Mouse (Mus musculus): ENCODE results near the gene Man1a. TPM values are rescaled to one million over a fixed set of nuclear protein-coding genes. Genes with fewer than 3 reads are reported as not detected.

The Man1a gene
- polyA plus RNA-seq, 1 experiment from 2014 or later = 6.0 TPM

GRCm38 (mm10) chr10:54060587-54060986 is 15.8 kb downstream of the Man1a start:
- no peaks in the 10 kb centered on the region for H3K9me3 ChIP-seq
- no peaks in the 10 kb centered on the region for H3K27me3 ChIP-seq
- H3K4me2 ChIP-seq (replicated peaks) = no peak overlapping the region
- H3K27ac ChIP-seq = no peak overlapping the region
- no peak for ATAC-seq (ENCODE audit: low FRiP score, low read depth)
- WGBS = 64% methylated on average over 7 of the region's 7 CpGs
- no peak overlapping the region for H3K9ac ChIP-seq
- H3K4me3 ChIP-seq = no peak overlapping the region
- peaks cover 4% of the 10 kb centered on the region for H3K36me3 ChIP-seq
- H3K4me1 ChIP-seq = peaks cover 22% of the 10 kb centered on the region; the same call in 1 of the 2 replicates

DNA sequence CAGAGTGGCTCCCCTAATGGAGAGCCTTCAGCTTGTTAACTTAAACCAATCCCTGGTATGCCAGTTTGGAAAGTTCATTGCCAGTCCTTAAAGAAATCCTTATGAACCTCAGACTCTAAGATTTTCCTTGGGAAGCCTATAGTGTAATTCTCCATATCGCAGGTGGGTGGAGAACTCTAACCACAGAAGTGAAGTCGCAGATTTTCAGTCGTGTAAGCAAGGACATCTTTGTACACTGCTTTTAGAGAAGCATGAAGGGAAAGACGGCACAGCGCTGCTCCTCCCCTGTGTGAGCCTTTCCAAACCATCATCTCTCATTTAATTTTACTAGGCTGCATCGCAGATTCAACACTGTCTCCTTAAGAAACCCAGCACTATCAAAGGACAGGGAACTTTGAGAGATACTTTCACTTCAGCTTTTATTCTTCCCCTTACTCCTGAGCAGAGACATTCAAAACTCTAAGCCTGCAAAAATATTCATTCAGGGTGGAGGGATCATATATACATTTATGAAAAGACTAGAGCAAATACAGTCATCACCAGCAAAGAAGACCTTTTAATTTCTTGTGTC is 16.6 kb downstream of the Man1a start:
- ATAC-seq (ENCODE audit: low FRiP score, low read depth) = no peak
- Histone ChIP-seq H3K9ac (no peak overlapping the region), H3K9me3 (no peaks in the 10 kb centered on the region), H3K4me2 (replicated peaks) (no peak overlapping the region), H3K4me1 (peaks cover 22% of the 10 kb centered on the region; the same call in 1 of the 2 replicates), H3K27ac (no peak overlapping the region; the same call in 1 of the 2 replicates), H3K4me3 (no peak overlapping the region), H3K36me3 (peaks cover 4% of the 10 kb centered on the region), H3K27me3 (no peaks in the 10 kb centered on the region)
- 45% methylated on average over 6 of the region's 6 CpGs for WGBS

- Histone ChIP-seq H3K27me3 (no peaks in the 10 kb centered on the region), H3K9ac (0 out of 2 replicates have a peak overlapping the region, but pooled peaks have one; percentile 8), H3K4me1 (peaks cover 22% of the 10 kb centered on the region; the same call in 1 of the 2 replicates), H3K4me3 (no peak overlapping the region), H3K27ac (no peak overlapping the region), H3K9me3 (no peaks in the 10 kb centered on the region), H3K4me2 (replicated peaks) (no peak overlapping the region), H3K36me3 (peaks cover 4% of the 10 kb centered on the region)
- no peak for ATAC-seq (ENCODE audit: low FRiP score, low read depth)
- WGBS = 8% methylated on average over 3 of the region's 3 CpGs
Measured at GRCm38 (mm10) chr10:54059092-54059496, 17.3 kb downstream of the Man1a start.

DNA sequence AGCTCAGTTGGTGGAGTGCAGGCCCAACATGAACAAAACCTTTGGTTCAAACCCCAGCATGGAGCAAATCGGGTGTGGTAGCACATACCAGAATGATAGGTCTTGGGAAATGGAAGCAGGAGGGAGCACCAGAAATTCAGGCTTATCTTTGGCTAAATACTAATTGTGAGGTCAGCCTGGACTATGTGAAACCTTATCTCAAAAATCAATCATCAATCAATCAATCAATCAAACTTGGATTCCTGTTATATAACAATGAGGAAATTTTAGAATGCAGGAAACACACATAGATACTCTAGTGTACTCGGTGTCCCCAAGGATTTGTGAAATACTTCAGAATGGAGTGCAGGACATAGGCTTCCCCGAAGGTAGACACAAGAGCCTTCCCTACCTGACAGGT is 17.8 kb downstream of the Man1a start:
- H3K9ac ChIP-seq = no peak overlapping the region
- no peaks in the 10 kb centered on the region for H3K27me3 ChIP-seq
- no peak overlapping the region for H3K4me3 ChIP-seq
- H3K4me2 ChIP-seq (replicated peaks) = no peak overlapping the region
- no peak for ATAC-seq (ENCODE audit: low FRiP score, low read depth)
- no peak overlapping the region for H3K27ac ChIP-seq
- WGBS = 59% methylated on average over 3 of the region's 3 CpGs
- peaks cover 4% of the 10 kb centered on the region for H3K36me3 ChIP-seq
- H3K4me1 ChIP-seq = peaks cover 19% of the 10 kb centered on the region; the same call in 1 of the 2 replicates
- no peaks in the 10 kb centered on the region for H3K9me3 ChIP-seq

DNA sequence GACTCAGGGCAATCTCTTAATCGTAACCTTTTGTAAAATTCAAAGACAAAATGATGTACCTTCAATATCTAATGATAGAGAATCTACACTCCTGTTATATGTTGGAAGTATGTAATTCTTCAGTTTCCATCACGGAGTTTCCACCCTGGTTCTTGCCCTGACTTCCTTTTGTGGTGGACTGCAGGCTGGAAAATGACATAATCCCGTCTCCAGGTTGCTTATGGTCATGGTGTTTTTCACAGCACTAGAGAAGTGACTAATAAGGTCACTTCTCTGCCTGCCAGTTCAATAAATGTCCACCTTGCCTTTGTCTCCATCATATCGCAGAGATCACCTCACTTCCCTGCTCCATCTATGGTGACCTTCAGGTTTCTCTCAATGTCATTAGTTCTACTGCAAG is 22.2 kb downstream of the Man1a start:
- no peaks in the 10 kb centered on the region for H3K36me3 ChIP-seq
- ATAC-seq (ENCODE audit: low FRiP score, low read depth) = no peak
- H3K4me3 ChIP-seq = no peak overlapping the region
- H3K27ac ChIP-seq = no peak overlapping the region
- 0 out of 2 replicates have a peak, but pooled peaks cover 3% of the 10 kb centered on the region for H3K4me1 ChIP-seq
- 87% methylated on average over 4 of the region's 4 CpGs for WGBS
- no peak overlapping the region for H3K4me2 ChIP-seq (replicated peaks)
- no peaks in the 10 kb centered on the region for H3K27me3 ChIP-seq
- H3K9ac ChIP-seq = no peak overlapping the region
- no peaks in the 10 kb centered on the region for H3K9me3 ChIP-seq

DNA sequence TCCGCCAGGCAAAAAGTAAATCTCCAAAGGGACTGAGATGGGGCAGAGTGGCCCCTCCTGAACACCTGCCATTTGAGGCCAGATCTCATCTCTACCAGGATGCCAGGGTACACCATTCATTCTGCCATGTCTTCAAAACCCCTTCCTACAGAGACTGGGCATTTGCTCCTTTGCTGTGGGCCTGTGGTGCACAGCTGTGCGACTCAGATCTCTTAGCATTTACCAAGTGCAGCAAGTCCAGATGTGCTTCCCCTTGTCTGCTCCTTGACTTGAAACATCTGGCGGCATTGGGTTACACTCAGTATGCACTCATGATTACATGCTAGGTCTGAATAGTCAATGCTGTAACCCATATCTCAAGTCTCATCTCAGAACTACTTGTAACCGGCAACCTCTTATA is 28.5 kb downstream of the Man1a start:
- peaks cover 7% of the 10 kb centered on the region; the same call in 1 of the 2 replicates for H3K4me1 ChIP-seq
- H3K9me3 ChIP-seq = no peaks in the 10 kb centered on the region
- no peak overlapping the region for H3K4me3 ChIP-seq
- no peak overlapping the region for H3K4me2 ChIP-seq (replicated peaks)
- WGBS = 61% methylated on average over 4 of the region's 4 CpGs
- H3K27ac ChIP-seq = no peak overlapping the region
- H3K36me3 ChIP-seq = no peaks in the 10 kb centered on the region
- ATAC-seq (ENCODE audit: low FRiP score, low read depth) = peak; percentile 67; the same call in 1 of the 2 replicates
- no peaks in the 10 kb centered on the region for H3K27me3 ChIP-seq
- no peak overlapping the region for H3K9ac ChIP-seq

DNA sequence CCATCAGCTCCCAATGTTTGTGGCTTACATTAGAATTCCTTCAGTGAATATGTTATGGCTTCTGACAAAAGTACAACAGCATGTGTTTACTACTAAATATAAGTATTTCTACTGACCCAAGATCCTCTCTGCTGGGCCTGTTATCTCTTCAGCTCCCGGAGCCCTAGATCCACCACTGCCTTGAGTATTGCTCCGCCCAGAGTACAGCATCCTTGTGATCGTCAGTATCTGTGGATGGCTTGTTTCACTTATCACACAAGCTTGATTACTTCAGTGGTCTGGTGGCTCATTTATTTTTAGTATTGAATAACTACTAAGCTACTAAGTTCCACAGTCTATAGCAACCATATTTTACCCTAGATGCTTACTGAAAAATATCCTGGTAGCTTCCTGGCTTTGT is 33.1 kb downstream of the Man1a start:
- H3K4me1 ChIP-seq = peaks cover 12% of the 10 kb centered on the region; the same call in 1 of the 2 replicates
- no peak overlapping the region for H3K4me3 ChIP-seq
- H3K9me3 ChIP-seq = no peaks in the 10 kb centered on the region
- ATAC-seq (ENCODE audit: low FRiP score, low read depth) = no peak
- no peaks in the 10 kb centered on the region for H3K27me3 ChIP-seq
- 94% methylated on average over 3 of the region's 3 CpGs for WGBS
- no peak overlapping the region for H3K4me2 ChIP-seq (replicated peaks)
- H3K27ac ChIP-seq = no peak overlapping the region
- H3K36me3 ChIP-seq = no peaks in the 10 kb centered on the region
- no peak overlapping the region for H3K9ac ChIP-seq

DNA sequence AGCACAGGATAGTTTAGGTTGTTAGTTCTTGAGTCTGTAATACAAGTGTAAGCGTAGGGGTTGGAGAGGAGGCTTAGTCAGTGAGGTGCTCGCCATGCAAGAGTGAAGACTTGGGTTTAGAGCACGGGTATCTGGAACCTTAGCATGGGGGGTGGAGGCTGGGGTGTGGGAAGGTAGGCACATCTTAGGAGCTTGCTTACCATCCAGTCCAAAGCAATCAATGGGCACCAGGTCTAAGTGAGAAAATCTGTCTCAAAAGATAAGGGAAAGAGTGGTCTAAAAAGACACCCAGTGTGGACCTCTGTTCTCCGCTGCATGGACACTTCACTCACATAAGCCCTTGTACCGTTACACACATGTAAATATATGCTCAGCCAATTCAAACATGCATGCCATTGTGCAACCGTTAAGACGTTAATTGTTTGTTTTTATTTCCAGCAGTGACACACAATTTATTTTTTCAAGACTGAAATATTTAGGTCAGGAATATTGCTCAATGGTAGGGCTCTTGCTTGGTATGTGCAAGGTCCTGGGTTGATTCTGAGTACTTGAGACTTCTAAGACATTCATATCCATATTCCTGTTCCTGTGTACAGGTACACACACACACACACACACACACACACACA is 34.1 kb downstream of the Man1a start:
- no peaks in the 10 kb centered on the region for H3K9me3 ChIP-seq
- no peaks in the 10 kb centered on the region for H3K36me3 ChIP-seq
- no peak overlapping the region for H3K27ac ChIP-seq
- H3K4me2 ChIP-seq (replicated peaks) = no peak overlapping the region
- no peaks in the 10 kb centered on the region for H3K27me3 ChIP-seq
- H3K4me1 ChIP-seq = 0 out of 2 replicates have a peak, but pooled peaks cover 5% of the 10 kb centered on the region
- no peak for ATAC-seq (ENCODE audit: low FRiP score, low read depth)
- 91% methylated on average over 7 of the region's 7 CpGs for WGBS
- H3K9ac ChIP-seq = no peak overlapping the region
- no peak overlapping the region for H3K4me3 ChIP-seq

- Histone ChIP-seq H3K27me3 (no peaks in the 10 kb centered on the region), H3K27ac (no peak overlapping the region), H3K4me3 (no peak overlapping the region), H3K4me2 (replicated peaks) (no peak overlapping the region), H3K36me3 (no peaks in the 10 kb centered on the region), H3K9me3 (no peaks in the 10 kb centered on the region), H3K4me1 (0 out of 2 replicates have a peak, but pooled peaks cover 5% of the 10 kb centered on the region), H3K9ac (no peak overlapping the region)
- ATAC-seq (ENCODE audit: low FRiP score, low read depth) = no peak
- 78% methylated on average over 11 of the region's 11 CpGs for WGBS
Measured at GRCm38 (mm10) chr10:54040261-54041165, 35.9 kb downstream of the Man1a start.

DNA sequence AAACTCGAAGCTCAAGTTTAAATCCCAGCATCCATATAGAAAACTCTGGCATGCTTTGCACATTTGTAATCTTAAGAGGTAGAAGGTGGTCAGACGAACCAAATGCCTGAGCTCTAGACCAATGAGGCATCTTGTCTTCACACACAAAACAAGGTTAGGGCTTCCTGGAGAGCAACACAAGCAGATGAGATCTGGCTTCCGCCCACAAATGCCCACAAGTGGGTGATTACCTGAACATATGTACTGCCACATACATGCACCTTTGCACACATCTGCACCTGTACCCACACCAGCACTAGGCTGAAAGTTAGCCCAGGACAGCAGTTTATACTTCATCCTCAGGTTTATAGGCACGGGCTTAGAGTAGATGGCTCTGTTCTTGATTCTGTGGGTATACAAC is 36.7 kb downstream of the Man1a start:
- Histone ChIP-seq H3K4me3 (no peak overlapping the region), H3K27me3 (no peaks in the 10 kb centered on the region), H3K36me3 (no peaks in the 10 kb centered on the region), H3K9ac (no peak overlapping the region), H3K9me3 (no peaks in the 10 kb centered on the region), H3K27ac (no peak overlapping the region), H3K4me2 (replicated peaks) (no peak overlapping the region), H3K4me1 (0 out of 2 replicates have a peak, but pooled peaks cover 5% of the 10 kb centered on the region)
- WGBS = 86% methylated on average over 4 of the region's 4 CpGs
- no peak for ATAC-seq (ENCODE audit: low FRiP score, low read depth)

- H3K4me3 ChIP-seq = no peak overlapping the region
- H3K4me1 ChIP-seq = 0 out of 2 replicates have a peak, but pooled peaks cover 5% of the 10 kb centered on the region
- no peaks in the 10 kb centered on the region for H3K9me3 ChIP-seq
- H3K27me3 ChIP-seq = no peaks in the 10 kb centered on the region
- no peak overlapping the region for H3K4me2 ChIP-seq (replicated peaks)
- H3K27ac ChIP-seq = no peak overlapping the region
- H3K36me3 ChIP-seq = no peaks in the 10 kb centered on the region
- WGBS = 71% methylated on average over 10 of the region's 10 CpGs
- H3K9ac ChIP-seq = no peak overlapping the region
- no peak for ATAC-seq (ENCODE audit: low FRiP score, low read depth)
Measured at GRCm38 (mm10) chr10:54038734-54039133, 37.7 kb downstream of the Man1a start.

- Histone ChIP-seq H3K27me3 (no peaks in the 10 kb centered on the region), H3K4me2 (replicated peaks) (no peak overlapping the region), H3K27ac (no peak overlapping the region), H3K9ac (no peak overlapping the region), H3K4me1 (0 out of 2 replicates have a peak, but pooled peaks cover 5% of the 10 kb centered on the region), H3K36me3 (no peaks in the 10 kb centered on the region), H3K4me3 (no peak overlapping the region), H3K9me3 (no peaks in the 10 kb centered on the region)
- 83% methylated on average over 5 of the region's 5 CpGs for WGBS
- no peak for ATAC-seq (ENCODE audit: low FRiP score, low read depth)
Measured at GRCm38 (mm10) chr10:54038180-54038579, 38.2 kb downstream of the Man1a start.
